Mouse (Mus musculus) brain, embryonic 14.5 days (tissue): ENCODE results near the gene Dab2ip.

ENCODE experiments used
- CTCF ChIP-seq: fragments of 200-500 bp; IDR thresholded peaks from 2 replicates; pipeline ENCODE4 v1.5.1; 2012; ENCODE audit warnings: inconsistent platforms, mild to moderate bottlenecking, moderate library complexity, borderline replicate concordance; ENCODE audit not compliant: insufficient read depth, insufficient read length; ENCODE audit errors: extremely low read depth
- POLR2A ChIP-seq: fragments of 200-500 bp; IDR thresholded peaks from 2 replicates; pipeline ENCODE4 v1.6.1; 2012; ENCODE audit warnings: mild to moderate bottlenecking, inconsistent platforms, borderline replicate concordance; ENCODE audit not compliant: poor library complexity, insufficient read depth, insufficient read length, severe bottlenecking; ENCODE audit errors: extremely low read depth

GRCm38 (mm10) chr2:35526612-35527242 is 31.3 kb upstream of the Dab2ip start:
- TF ChIP-seq CTCF (no peak), POLR2A (no peak)
